Mouse (Mus musculus) G1E (cell line): ENCODE results near the gene Exosc7. TPM values are rescaled to one million over a fixed set of nuclear protein-coding genes. Genes with fewer than 3 reads are reported as not detected.

Source experiments
- ATAC-seq: 2 replicates; pipeline ENCODE4 v1.8.0; 2016; ENCODE audit warnings: mild to moderate bottlenecking; ENCODE audit not compliant: insufficient number of reproducible peaks, poor library complexity, low FRiP score, severe bottlenecking; ENCODE audit errors: extremely low read depth
- DNase-seq: peaks from one replicate; pipeline ENCODE4 v3.0.0; 2012; ENCODE audit warnings: low spot score
- H3K27me3 ChIP-seq: 2 replicates; pipeline ENCODE4 v1.6.1; 2012; ENCODE audit warnings: mild to moderate bottlenecking, low read length, inconsistent platforms; ENCODE audit not compliant: insufficient read depth
- H3K36me3 ChIP-seq: replicated peaks from 2 replicates; pipeline ENCODE3; 2012; ENCODE audit warnings: mild to moderate bottlenecking, inconsistent platforms
- H3K4me1 ChIP-seq: 2 replicates; pipeline ENCODE4 v1.6.1; 2012; ENCODE audit warnings: low read depth, low read length, inconsistent platforms, mixed read lengths; ENCODE audit not compliant: insufficient read depth
- H3K4me3 ChIP-seq: 2 replicates; pipeline ENCODE4 v1.5.1; 2012; ENCODE audit warnings: low read depth, mild to moderate bottlenecking, inconsistent platforms, low read length, moderate library complexity, mixed read lengths
- H3K9me3 ChIP-seq: replicated peaks from 2 replicates; pipeline ENCODE4 v1.6.1; 2012; ENCODE audit warnings: inconsistent platforms
- CTCF ChIP-seq: IDR thresholded peaks from 2 replicates; pipeline ENCODE4 v1.5.1; 2012; ENCODE audit warnings: low read depth, low read length, inconsistent platforms, mixed read lengths
- GATA1 ChIP-seq: IDR thresholded peaks from 2 replicates; pipeline ENCODE4 v1.6.1; 2012; ENCODE audit warnings: borderline replicate concordance, low read length, inconsistent platforms, mixed read lengths
- GATA2 ChIP-seq: IDR thresholded peaks from 2 replicates; pipeline ENCODE4 v1.6.1; 2012; ENCODE audit warnings: low read depth, low read length, inconsistent platforms, borderline replicate concordance
- POLR2AphosphoS5 ChIP-seq: IDR thresholded peaks from 2 replicates; pipeline ENCODE4 v1.6.1; 2012; ENCODE audit warnings: low read depth, low read length, inconsistent platforms; ENCODE audit not compliant: insufficient replicate concordance
- TAL1 ChIP-seq: conservative IDR thresholded peaks from 2 replicates; pipeline ENCODE4 v1.6.1; 2012; ENCODE audit warnings: low read depth, low read length, inconsistent platforms, mixed read lengths
- polyA plus RNA-seq: library from polyadenylated mRNA; stranded (reverse); fragments of >175 nt; gene quantifications from 2 replicates; pipeline ENCODE4 v1.2.3, GENCODE M21; 2012
- total RNA-seq, 2 experiments: library from RNA; stranded (forward) in 1 of 2; stranded (reverse) in 1 of 2; fragments of 200-1000 nt in 1 of 2; fragments of >200 nt in 1 of 2; fragmentation: Nextera tagmentation in 1 of 2; gene quantifications; 2 replicates each; pipeline ENCODE4 v1.2.3; 2014 to 2017

Exosc7 gene
- total and polyA plus RNA-seq, 3 experiments = 17.8 to 95.8 (median 45.4) TPM

DNA sequence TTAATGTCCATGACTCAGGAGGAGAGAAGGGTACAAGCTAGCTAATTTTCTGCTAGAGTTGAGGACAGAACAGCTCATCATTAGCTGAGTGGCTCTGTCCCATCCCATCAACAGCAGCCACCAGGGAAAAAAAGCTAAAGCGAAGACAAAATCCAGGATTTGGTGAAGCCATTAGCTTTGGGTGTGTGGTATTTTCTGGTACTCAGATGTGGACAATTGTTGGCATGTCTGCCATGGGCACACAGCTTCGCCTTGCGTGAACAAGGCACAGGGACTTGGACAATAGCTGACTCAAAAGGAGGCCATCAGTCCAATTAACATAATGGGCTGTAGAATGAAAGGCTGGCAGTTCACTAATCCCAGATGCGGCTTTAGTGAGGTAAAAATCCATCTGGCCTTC lies 61.3 kb downstream of the Exosc7 start:
- no peaks in the 10 kb centered on the region for H3K4me1 ChIP-seq
- H3K9me3 ChIP-seq = no peaks in the 10 kb centered on the region
- ATAC-seq (no peak), DNase-seq (no peak)
- H3K4me3 ChIP-seq = no peak overlapping the region
- peaks cover 23% of the 10 kb centered on the region for H3K27me3 ChIP-seq
- no peaks in the 10 kb centered on the region for H3K36me3 ChIP-seq
- no peak for TF ChIP-seq GATA1
- no peak for TF ChIP-seq CTCF
- no peak for TF ChIP-seq TAL1
- TF ChIP-seq GATA2 = no peak
- TF ChIP-seq POLR2AphosphoS5 = no peak

DNA sequence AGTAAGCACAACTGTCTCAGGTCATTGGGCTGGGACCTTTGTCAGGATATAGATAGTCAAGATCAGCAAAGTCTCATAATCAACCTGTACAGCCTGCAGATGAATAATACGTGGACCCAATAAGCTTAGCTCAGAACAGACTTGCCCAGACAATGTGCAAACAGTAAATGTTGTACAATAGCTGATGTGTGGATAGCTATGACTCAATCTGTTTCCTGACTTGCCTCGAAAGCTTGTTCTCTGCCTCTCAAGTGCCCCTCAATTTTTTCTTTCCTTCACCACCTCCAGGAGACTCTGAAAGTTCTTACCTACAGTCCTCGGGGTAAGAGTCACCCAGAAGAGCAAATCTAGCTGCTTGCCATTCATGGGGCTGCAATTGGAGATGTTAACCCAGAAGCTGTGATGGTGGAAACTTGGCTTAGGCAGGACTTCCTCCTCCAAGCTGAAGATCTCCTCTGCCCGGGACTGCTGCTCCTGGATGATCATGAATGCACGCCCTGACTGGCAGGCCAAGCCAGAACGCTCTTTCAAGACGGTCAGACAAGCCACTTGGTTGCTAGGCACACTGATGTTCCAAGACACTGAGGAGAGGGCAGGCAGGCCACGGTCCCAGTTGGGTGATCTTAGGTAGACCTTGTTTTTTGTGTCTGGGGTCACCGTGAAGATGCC lies 64.5 kb downstream of the Exosc7 start:
- Histone ChIP-seq H3K4me1 (no peaks in the 10 kb centered on the region), H3K4me3 (no peak overlapping the region), H3K36me3 (no peaks in the 10 kb centered on the region), H3K9me3 (no peaks in the 10 kb centered on the region), H3K27me3 (peaks cover 20% of the 10 kb centered on the region)
- ATAC-seq (no peak), DNase-seq (no peak)
- TF ChIP-seq CTCF = no peak
- TF ChIP-seq GATA2 = no peak
- no peak for TF ChIP-seq TAL1
- no peak for TF ChIP-seq GATA1
- no peak for TF ChIP-seq POLR2AphosphoS5

DNA sequence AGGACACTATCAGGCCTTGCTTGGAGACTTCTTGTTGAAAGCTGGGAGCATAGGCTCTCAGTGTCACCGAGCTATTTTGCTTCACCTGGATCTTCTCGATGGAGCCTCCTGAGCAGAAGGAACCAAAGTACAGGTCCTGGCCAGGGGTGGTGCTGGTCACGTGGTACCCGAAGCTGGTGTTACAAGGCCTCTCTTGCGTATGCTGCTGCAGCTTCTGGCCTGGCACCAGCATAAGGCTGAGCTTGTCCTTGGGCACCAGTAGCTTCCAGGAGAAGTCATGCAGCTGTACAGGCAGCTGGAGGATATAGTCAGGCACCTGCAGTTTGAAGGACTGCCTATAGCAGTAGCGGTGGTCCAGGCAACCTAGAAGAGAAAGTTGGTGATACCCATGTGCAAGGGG lies 67.0 kb downstream of the Exosc7 start:
- TF ChIP-seq GATA1 (no peak), CTCF (no peak)
- Histone ChIP-seq H3K36me3 (no peaks in the 10 kb centered on the region), H3K27me3 (peaks cover 16% of the 10 kb centered on the region; the same call in 1 of the 2 replicates), H3K9me3 (no peaks in the 10 kb centered on the region), H3K4me1 (no peaks in the 10 kb centered on the region), H3K4me3 (no peak overlapping the region)
- no peak for DNase-seq
- ATAC-seq = no peak

DNA sequence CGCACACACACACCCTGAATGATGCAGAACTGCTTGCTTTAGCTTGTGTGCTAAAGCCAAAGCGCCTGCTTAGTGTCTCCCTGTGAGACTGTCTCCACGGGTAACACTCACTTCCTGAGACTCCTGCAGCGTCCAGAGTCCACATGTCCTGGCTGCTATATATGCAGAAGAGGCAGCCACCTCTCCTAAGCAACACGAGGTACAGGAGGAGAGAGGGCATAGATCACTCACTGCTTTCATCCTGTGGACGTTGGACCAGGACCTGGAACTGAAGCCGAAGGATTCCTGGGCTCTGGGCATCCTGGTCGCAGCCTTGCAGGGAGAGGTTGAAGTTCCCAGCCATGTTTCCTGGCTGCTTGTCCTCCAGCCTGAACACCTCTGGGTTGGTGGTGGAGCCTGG lies 70.2 kb downstream of the Exosc7 start:
- H3K4me3 ChIP-seq = no peak overlapping the region
- TF ChIP-seq TAL1 (no peak), GATA1 (no peak), GATA2 (no peak), POLR2AphosphoS5 (no peak), CTCF (no peak)
- no peak for DNase-seq
- ATAC-seq = no peak
- H3K4me1 ChIP-seq = no peaks in the 10 kb centered on the region
- H3K27me3 ChIP-seq = peaks cover 11% of the 10 kb centered on the region; the same call in 1 of the 2 replicates
- no peaks in the 10 kb centered on the region for H3K36me3 ChIP-seq
- H3K9me3 ChIP-seq = no peaks in the 10 kb centered on the region

DNA sequence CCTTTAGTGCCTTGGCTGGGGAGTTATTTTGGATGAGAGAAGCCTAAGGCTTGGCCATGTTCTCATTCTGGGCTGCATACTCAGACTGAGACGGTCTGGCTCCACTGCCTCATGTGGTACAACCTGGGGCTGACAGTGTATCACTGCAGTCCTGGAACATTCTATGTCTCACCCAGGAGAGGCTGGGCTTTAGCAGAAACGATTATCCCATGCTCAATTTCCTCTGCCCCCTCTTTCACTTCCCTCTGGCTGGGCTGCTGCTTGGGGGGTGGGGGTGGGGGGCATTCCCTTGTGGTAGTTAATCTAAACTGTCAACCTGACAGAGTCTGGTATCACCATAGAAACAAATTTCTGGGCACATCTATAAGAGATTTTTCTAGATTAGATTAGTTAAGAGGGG lies 72.5 kb downstream of the Exosc7 start:
- Histone ChIP-seq H3K4me1 (no peaks in the 10 kb centered on the region), H3K36me3 (no peaks in the 10 kb centered on the region), H3K27me3 (peaks cover 6% of the 10 kb centered on the region; the same call in 1 of the 2 replicates), H3K4me3 (no peak overlapping the region), H3K9me3 (no peaks in the 10 kb centered on the region)
- ATAC-seq (no peak), DNase-seq (no peak)
- TF ChIP-seq CTCF (no peak), GATA2 (no peak), GATA1 (no peak), POLR2AphosphoS5 (no peak), TAL1 (no peak)

Other genes with a start within 250 kb of the Exosc7 start
- 107 and 125 TPM in 2 replicates for gene Zfp445, start 247.2 kb upstream of the Exosc7 start, total RNA-seq (2014; fragmentation: Nextera tagmentation)
- gene Zfp445, start 247.2 kb upstream of the Exosc7 start, total RNA-seq (2017) = 89.4 and 113 TPM in 2 replicates
- 4.6 and 6.6 TPM in 2 replicates for gene Zfp445, start 247.2 kb upstream of the Exosc7 start, polyA plus RNA-seq
- gene Zkscan7, start 227.5 kb upstream of the Exosc7 start, total RNA-seq (2014; fragmentation: Nextera tagmentation) = not detected in 2 replicates
- gene Zkscan7, start 227.5 kb upstream of the Exosc7 start, total RNA-seq (2017) = 0.12 and 0.22 TPM in 2 replicates
- not detected in 2 replicates for gene Zkscan7, start 227.5 kb upstream of the Exosc7 start, polyA plus RNA-seq
- 21.5 and 22.5 TPM in 2 replicates for gene Zfp105, start 190.1 kb upstream of the Exosc7 start, total RNA-seq (2014; fragmentation: Nextera tagmentation)
- 8.4 and 10.1 TPM in 2 replicates for gene Zfp105, start 190.1 kb upstream of the Exosc7 start, total RNA-seq (2017)
- 2.1 and 2.5 TPM in 2 replicates for gene Zfp105, start 190.1 kb upstream of the Exosc7 start, polyA plus RNA-seq
- 8.7 and 22.0 TPM in 2 replicates for gene 1110059G10Rik, start 162.2 kb upstream of the Exosc7 start, total RNA-seq (2014; fragmentation: Nextera tagmentation)
- 38.1 and 45.7 TPM in 2 replicates for gene 1110059G10Rik, start 162.2 kb upstream of the Exosc7 start, total RNA-seq (2017)
- gene 1110059G10Rik, start 162.2 kb upstream of the Exosc7 start, polyA plus RNA-seq = 1.6 and 3.0 TPM in 2 replicates
- gene Kif15, start 162.2 kb upstream of the Exosc7 start, total RNA-seq (2014; fragmentation: Nextera tagmentation) = 255 and 272 TPM in 2 replicates
- gene Kif15, start 162.2 kb upstream of the Exosc7 start, total RNA-seq (2017) = 197 and 222 TPM in 2 replicates
- gene Kif15, start 162.2 kb upstream of the Exosc7 start, polyA plus RNA-seq = 16.9 and 23.5 TPM in 2 replicates
- 2.8 and 5.1 TPM in 2 replicates for gene Tmem42, start 91.9 kb upstream of the Exosc7 start, total RNA-seq (2014; fragmentation: Nextera tagmentation)
- 8.0 and 8.2 TPM in 2 replicates for gene Tmem42, start 91.9 kb upstream of the Exosc7 start, total RNA-seq (2017)
- 2.1 and 4.7 TPM in 2 replicates for gene Tmem42, start 91.9 kb upstream of the Exosc7 start, polyA plus RNA-seq
- not detected in 2 replicates for gene Tgm4, start 78.5 kb upstream of the Exosc7 start, total RNA-seq (2014; fragmentation: Nextera tagmentation)
- 0.17 and 0.33 TPM in 2 replicates for gene Tgm4, start 78.5 kb upstream of the Exosc7 start, total RNA-seq (2017)
- gene Tgm4, start 78.5 kb upstream of the Exosc7 start, polyA plus RNA-seq = not detected in 2 replicates
- 55.3 and 55.5 TPM in 2 replicates for gene Zdhhc3, start within 50 bp of the Exosc7 start, total RNA-seq (2014; fragmentation: Nextera tagmentation)
- 34.3 and 46.8 TPM in 2 replicates for gene Zdhhc3, start within 50 bp of the Exosc7 start, total RNA-seq (2017)
- gene Zdhhc3, start within 50 bp of the Exosc7 start, polyA plus RNA-seq = 83.3 and 91.1 TPM in 2 replicates
- gene Clec3b, start 37.7 kb downstream of the Exosc7 start, total RNA-seq (2014; fragmentation: Nextera tagmentation) = not detected in 2 replicates
- not detected in 2 replicates for gene Clec3b, start 37.7 kb downstream of the Exosc7 start, total RNA-seq (2017)
- gene Clec3b, start 37.7 kb downstream of the Exosc7 start, polyA plus RNA-seq = 0.13 TPM in 1 of 2 replicates, not detected in the other
- not detected in 2 replicates for gene Cdcp1, start 102.8 kb downstream of the Exosc7 start, total RNA-seq (2014; fragmentation: Nextera tagmentation)
- gene Cdcp1, start 102.8 kb downstream of the Exosc7 start, total RNA-seq (2017) = 0.06 and 0.11 TPM in 2 replicates
- not detected in 2 replicates for gene Cdcp1, start 102.8 kb downstream of the Exosc7 start, polyA plus RNA-seq
- gene Tmem158, start 147.5 kb downstream of the Exosc7 start, total RNA-seq (2014; fragmentation: Nextera tagmentation) = not detected in 2 replicates
- not detected in 2 replicates for gene Tmem158, start 147.5 kb downstream of the Exosc7 start, total RNA-seq (2017)
- not detected in 2 replicates for gene Tmem158, start 147.5 kb downstream of the Exosc7 start, polyA plus RNA-seq